Mouse (Mus musculus) thymus, adult 2 months (tissue): ENCODE measurements at regions not wholly inside any gene's neighbourhood (a gene's known extent, or its start where the extent isn't known, plus 50 kb on each side); places are given as distances from the start of the nearest gene placed in this dataset.

Experiments
- CTCF ChIP-seq: fragments of 200-500 bp; IDR thresholded peaks from 2 replicates; pipeline ENCODE4 v1.5.1; 2012; ENCODE audit warnings: mild to moderate bottlenecking, control low read depth, low read length, moderate library complexity, borderline replicate concordance; ENCODE audit not compliant: control insufficient read depth, poor library complexity, insufficient read depth; ENCODE audit errors: extremely low read depth
- POLR2A ChIP-seq: fragments of 200-500 bp; IDR thresholded peaks from 2 replicates; pipeline ENCODE4 v1.6.1; 2012; ENCODE audit warnings: mild to moderate bottlenecking, low read length, control low read depth, moderate library complexity; ENCODE audit not compliant: control insufficient read depth, poor library complexity, insufficient read depth; ENCODE audit errors: extremely low read depth

DNA sequence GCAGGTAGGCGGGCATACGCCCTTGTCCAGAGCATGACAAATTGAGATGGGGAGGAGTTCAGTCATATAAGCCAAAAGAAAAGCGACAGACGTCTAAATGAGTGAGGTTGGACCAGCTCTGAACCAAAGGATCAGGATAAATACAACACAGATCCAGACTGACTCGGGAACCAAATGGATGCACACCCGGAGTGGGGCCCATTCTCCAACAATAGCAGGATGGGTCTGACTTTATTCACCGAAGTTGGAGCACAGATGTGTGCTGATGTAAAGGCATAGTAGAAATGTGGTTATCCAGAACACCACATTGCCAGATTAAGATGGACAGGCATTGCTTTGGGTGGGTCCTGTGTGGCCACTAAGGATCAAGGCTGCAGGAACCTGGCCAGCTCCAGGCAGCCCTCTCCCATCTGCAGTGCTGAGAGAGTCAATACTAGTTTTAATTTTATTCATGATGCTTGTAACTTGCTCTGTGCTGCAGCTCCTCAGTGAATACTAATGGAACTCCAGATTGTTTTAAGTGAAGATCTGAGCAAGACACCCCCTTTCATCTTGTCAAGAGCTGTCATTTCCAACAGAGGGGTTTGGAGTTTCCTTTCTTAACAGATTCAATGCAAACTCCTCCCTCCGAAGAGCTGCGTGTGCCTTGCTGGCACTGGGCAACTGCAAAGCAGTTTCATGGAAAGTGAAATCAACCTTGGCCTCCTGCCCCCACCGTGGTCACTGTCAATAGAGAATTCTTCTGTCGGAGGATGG is 176.3 kb upstream of the Nxpe4 start:
- no peak for TF ChIP-seq CTCF
- TF ChIP-seq POLR2A, result no peak
